In the genomic region with DNA sequence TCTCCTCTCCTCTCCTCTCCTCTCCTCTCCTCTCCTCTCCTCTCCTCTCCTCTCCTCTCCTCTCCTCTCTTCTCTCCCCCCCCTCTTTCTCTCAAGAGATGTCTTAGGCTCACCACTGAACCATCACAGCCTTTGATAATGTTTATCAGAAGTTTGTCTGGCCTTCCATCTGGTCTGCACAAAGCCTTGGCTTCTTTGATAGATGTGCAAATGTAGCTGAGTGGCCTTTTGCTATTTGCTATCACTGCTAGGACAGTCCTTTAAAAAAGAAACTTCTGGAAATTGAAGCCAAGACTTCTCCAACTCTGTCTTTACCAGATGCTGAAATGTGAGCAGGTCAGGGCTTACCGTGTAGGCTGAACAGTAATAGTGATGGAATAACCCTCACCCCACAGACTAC, we compare ENCODE assay signal across 8 mouse cellular contexts.
A peak's percentile ranks its signal among the peaks of the same experiment; 100 is the strongest.
DNase-seq lines count a peak whose midpoint lies in the region; ATAC-seq and TF ChIP-seq lines count a peak whose summit lies in the region.
"Had no signal": no experiment of that assay in that cellular context is flagged by ENCODE, and none has a peak within 500 bp of the region (broad histone marks: within the 10 kb centered on the region; RNA-seq: fewer than 3 reads in every experiment).

No protein-coding gene starts in this region.

- H3K27me3 ChIP-seq in CH12.LX (replicated peaks) (no peaks in the 10 kb centered on the region), MEL (ENCODE audit: control insufficient read depth in 1 of 2, insufficient read depth in 2 of 2, low read length in 2 of 2) (no peaks in the 10 kb centered on the region)
- no peaks in the 10 kb centered on the region for H3K27me3 ChIP-seq in hindbrain, embryonic 11.5 days (ENCODE audit: control insufficient read depth, insufficient read depth, low read length)
- no peaks in the 10 kb centered on the region for H3K27me3 ChIP-seq in thymus, adult 2 months (ENCODE audit: control insufficient read depth, insufficient read depth, low read length)
- H3K27me3 ChIP-seq: embryonic facial prominence, embryonic 15.5 days had no signal

- DNase-seq in CH12.LX (ENCODE audit: extremely low read depth) (no peak), MEL (ENCODE audit: low read depth, low spot score) (peak; percentile 68)
- no peak for DNase-seq in hindbrain, embryonic 11.5 days (ENCODE audit: low spot score)
- no peak for DNase-seq in thymus, adult 2 months
- DNase-seq in left cerebral cortex, adult 9 months (ENCODE audit: low spot score in 2 of 2), result no peak
- DNase-seq in left cerebral cortex, postnatal 25 days (ENCODE audit: low spot score in 2 of 2), result no peak

- H3K9me3 ChIP-seq in CH12.LX (replicated peaks; ENCODE audit: low read length) (no peaks in the 10 kb centered on the region), MEL (replicated peaks; ENCODE audit: insufficient read depth, low read length) (no peaks in the 10 kb centered on the region)
- H3K9me3 ChIP-seq in hindbrain, embryonic 11.5 days (ENCODE audit: control insufficient read depth, low read length), result no peaks in the 10 kb centered on the region
- H3K9me3 ChIP-seq: embryonic facial prominence, embryonic 15.5 days had no signal

- H3K79me2 ChIP-seq in CH12.LX (replicated peaks; ENCODE audit: control insufficient read depth, extremely low read depth, insufficient read depth, poor library complexity, severe bottlenecking), result peaks cover 70% of the 10 kb centered on the region
- peaks cover 45% of the 10 kb centered on the region for H3K79me2 ChIP-seq in MEL (ENCODE audit: control insufficient read depth, insufficient read depth, low read length, poor library complexity)

- no peak for TF ChIP-seq RAD21 in CH12.LX (IDR thresholded peaks at IDR 0.05; ENCODE audit: low read depth, low read length)
- no peak for TF ChIP-seq RAD21 in MEL (IDR thresholded peaks at IDR 0.05; ENCODE audit: low read depth, low read length)

- intact Hi-C loops in left cerebral cortex, postnatal 25 days (cut with DNase I), result no loop called here

- in situ Hi-C loops in CH12.LX (cut with MboI; ENCODE audit: low pct_ligation_motif_present, low pct_unique_long_range_greater_than_20kb, low sequenced_read_pairs), result no loop called here

- TF ChIP-seq POLR2A in CH12.LX (IDR thresholded peaks at IDR 0.05; ENCODE audit: low read depth, low read length), result no peak
- TF ChIP-seq POLR2A in MEL (IDR thresholded peaks at IDR 0.05; ENCODE audit: control insufficient read depth in 1 of 2, insufficient read depth in 1 of 2, low read depth in 1 of 2, low read length in 2 of 2, poor library complexity in 1 of 2), result no peak
- no peak for TF ChIP-seq POLR2A in thymus, adult 2 months (IDR thresholded peaks at IDR 0.05; ENCODE audit: control insufficient read depth, extremely low read depth, insufficient read depth, low read length, poor library complexity)

- TF ChIP-seq EP300 in CH12.LX (IDR thresholded peaks at IDR 0.05; ENCODE audit: low read length) (no peak), MEL (IDR thresholded peaks at IDR 0.05; ENCODE audit: low read depth in 1 of 2, low read length in 2 of 2) (peak; percentile 87 to 90)

- dilution Hi-C loops in CH12.LX (cut with MboI; ENCODE audit: extremely low pct_ligation_motif_present, extremely low pct_unique_long_range_greater_than_20kb, low sequenced_read_pairs), result no loop called here

- no peak overlapping the region for H3K4me3 ChIP-seq in CH12.LX (replicated peaks in 1 of 3; ENCODE audit: low read depth in 2 of 3, low read length in 2 of 3, poor library complexity in 1 of 3)
- H3K4me3 ChIP-seq in MEL (ENCODE audit: control insufficient read depth in 1 of 2, insufficient read depth in 1 of 2, low read depth in 2 of 2, low read length in 2 of 2), result peak overlapping the region; percentile 19 to 85; a peak in 3 of 4 replicates
- no peak overlapping the region for H3K4me3 ChIP-seq in hindbrain, embryonic 11.5 days (ENCODE audit: low read depth, low read length)
- H3K4me3 ChIP-seq in thymus, adult 2 months (ENCODE audit: control insufficient read depth, insufficient read depth, low read length), result no peak overlapping the region

- H3K36me3 ChIP-seq in CH12.LX (replicated peaks in 1 of 2; ENCODE audit: control insufficient read depth in 1 of 2, insufficient read depth in 1 of 2, low read length in 1 of 2) (peaks cover 0 to 13% of the 10 kb centered on the region in 2 experiments), MEL (ENCODE audit: control insufficient read depth in 1 of 2, insufficient read depth in 2 of 2, low read length in 2 of 2) (peaks cover 0 to 23% of the 10 kb centered on the region in 2 experiments; a peak in 2 of 4 replicates)
- H3K36me3 ChIP-seq in hindbrain, embryonic 11.5 days (ENCODE audit: control insufficient read depth, insufficient read depth, low read length), result no peaks in the 10 kb centered on the region
- no peaks in the 10 kb centered on the region for H3K36me3 ChIP-seq in thymus, adult 2 months (ENCODE audit: control insufficient read depth, insufficient read depth, low read length)
- H3K36me3 ChIP-seq: embryonic facial prominence, embryonic 15.5 days had no signal

- peak overlapping the region; percentile 97 for H3K9ac ChIP-seq in CH12.LX (ENCODE audit: insufficient read depth, low read depth)
- H3K9ac ChIP-seq in MEL (ENCODE audit: control insufficient read depth, low read depth, low read length, poor library complexity, severe bottlenecking), result peak overlapping the region; percentile 85
- H3K9ac ChIP-seq in hindbrain, embryonic 11.5 days (ENCODE audit: low read depth, low read length), result no peak overlapping the region
- H3K9ac ChIP-seq: embryonic facial prominence, embryonic 15.5 days had no signal

- H3K4me1 ChIP-seq in CH12.LX (ENCODE audit: control insufficient read depth in 1 of 2, insufficient read depth in 2 of 2) (peaks cover 2 to 57% of the 10 kb centered on the region in 2 experiments; a peak in 3 of 4 replicates), MEL (ENCODE audit: control insufficient read depth in 1 of 2, insufficient read depth in 2 of 2, low read length in 2 of 2) (peaks cover 19 to 29% of the 10 kb centered on the region in 2 experiments)
- peaks cover 7% of the 10 kb centered on the region; the same call in 1 of the 2 replicates for H3K4me1 ChIP-seq in hindbrain, embryonic 11.5 days (replicated peaks; ENCODE audit: control insufficient read depth, insufficient read depth, low read length)
- peaks cover 22% of the 10 kb centered on the region for H3K4me1 ChIP-seq in thymus, adult 2 months (replicated peaks; ENCODE audit: control insufficient read depth, insufficient read depth, low read length)

- 52% methylated on average over 1 of the region's 1 CpGs for WGBS in hindbrain, embryonic 11.5 days
- 92% methylated on average over 1 of the region's 1 CpGs for WGBS in thymus, adult 2 months

- H3K27ac ChIP-seq in CH12.LX (ENCODE audit: insufficient read depth, low read depth) (no peak overlapping the region), MEL (ENCODE audit: control insufficient read depth, low read depth, low read length) (peak overlapping the region; percentile 77)
- no peak overlapping the region for H3K27ac ChIP-seq in hindbrain, embryonic 11.5 days (ENCODE audit: low read depth, low read length)
- no peak overlapping the region for H3K27ac ChIP-seq in thymus, adult 2 months (ENCODE audit: control insufficient read depth, insufficient read depth, low read length)
- H3K27ac ChIP-seq: embryonic facial prominence, embryonic 15.5 days had no signal

- TF ChIP-seq CTCF in CH12.LX (conservative IDR thresholded peaks at IDR 0.05 in 1 of 2, IDR thresholded peaks at IDR 0.05 in 1 of 2; ENCODE audit: low read depth in 2 of 2, low read length in 2 of 2) (no peak), MEL (IDR thresholded peaks at IDR 0.05 in 2 of 3, conservative IDR thresholded peaks at IDR 0.05 in 1 of 3; ENCODE audit: control insufficient read depth in 1 of 3, insufficient read depth in 1 of 3, low read depth in 2 of 3, low read length in 3 of 3, poor library complexity in 1 of 3, severe bottlenecking in 1 of 3) (no peak)
- no peak for TF ChIP-seq CTCF in thymus, adult 2 months (IDR thresholded peaks at IDR 0.05; ENCODE audit: borderline replicate concordance, control insufficient read depth, extremely low read depth, insufficient read depth, low read length, poor library complexity)

- H3K4me2 ChIP-seq in CH12.LX (ENCODE audit: insufficient read depth, low read depth, poor library complexity, severe bottlenecking), result peak overlapping the region; percentile 67
- peak overlapping the region; percentile 21 for H3K4me2 ChIP-seq in hindbrain, embryonic 11.5 days (replicated peaks; ENCODE audit: low read depth, low read length)

- no peak for ATAC-seq in hindbrain, embryonic 11.5 days (ENCODE audit: low FRiP score)
- ATAC-seq in megakaryocyte progenitor cell, adult 5-6 weeks (replicated peaks; ENCODE audit: poor library complexity), result peak; percentile 42

TF ChIP-seq in CH12.LX, 34 proteins besides CTCF, POLR2A, EP300 and RAD21:
- TF ChIP-seq MXI1 (IDR thresholded peaks at IDR 0.05; ENCODE audit: low read depth, low read length) (0 out of 2 replicates have a peak, but pooled peaks have one; percentile 36), KAT2A (IDR thresholded peaks at IDR 0.05; ENCODE audit: insufficient replicate concordance, low read length) (no peak), ZMIZ1 (IDR thresholded peaks at IDR 0.05; ENCODE audit: low read depth, low read length) (no peak), ZKSCAN1 (IDR thresholded peaks at IDR 0.05; ENCODE audit: borderline replicate concordance, low read depth, low read length) (no peak)

TF ChIP-seq in MEL, 35 proteins besides CTCF, POLR2A, EP300 and RAD21 (continues in another document):
- TF ChIP-seq MXI1 (IDR thresholded peaks at IDR 0.05; ENCODE audit: low read depth, low read length) (peak; percentile 93), KAT2A (conservative IDR thresholded peaks at IDR 0.05; ENCODE audit: low read depth, low read length) (no peak; the same call in 1 of the 2 replicates), MYC (IDR thresholded peaks at IDR 0.05; ENCODE audit: low read depth, low read length) (0 out of 2 replicates have a peak, but pooled peaks have one; percentile 19), RCOR1 (IDR thresholded peaks at IDR 0.05; ENCODE audit: low read depth, low read length) (peak; percentile 63), POLR2AphosphoS2 (IDR thresholded peaks at IDR 0.05; ENCODE audit: low read length) (no peak), MAX (IDR thresholded peaks at IDR 0.05; ENCODE audit: low read length) (no peak), SIN3A (IDR thresholded peaks at IDR 0.05; ENCODE audit: low read length) (peak; percentile 67), TAL1 (IDR thresholded peaks at IDR 0.05; ENCODE audit: low read length) (peak; percentile 75), ZKSCAN1 (IDR thresholded peaks at IDR 0.05; ENCODE audit: low read depth, low read length) (no peak), MYB (IDR thresholded peaks at IDR 0.05; ENCODE audit: low read depth, low read length) (no peak), GATA1 (IDR thresholded peaks at IDR 0.05; ENCODE audit: low read depth, low read length) (peak; percentile 90), CHD2 (IDR thresholded peaks at IDR 0.05; ENCODE audit: low read length) (no peak), ETS1 (IDR thresholded peaks at IDR 0.05; ENCODE audit: low read depth, low read length) (peak; percentile 88), BHLHE40 (IDR thresholded peaks at IDR 0.05; ENCODE audit: borderline replicate concordance, low read depth, low read length) (0 out of 2 replicates have a peak, but pooled peaks have one; percentile 36)

Comparison
In these comparisons a context has a peak if more than half of its experiments do, and no peak if none do; other contexts are left out.
1. H3K4me3 ChIP-seq: peak in MEL (2 of 2); none in CH12.LX (0 of 3), hindbrain, embryonic 11.5 days (single experiment) and thymus, adult 2 months (single experiment).